Mouse (Mus musculus): ENCODE data around the gene Aars2. TPM values are rescaled to one million over a fixed set of nuclear protein-coding genes. Genes with fewer than 3 reads are reported as not detected.
A peak's percentile ranks its signal among the peaks of the same experiment; 100 is the strongest.

Aars2 gene
- polyA plus RNA-seq, 1 experiment from 2014 or later = 26.3 TPM

- peak; percentile 90 for ATAC-seq (ENCODE audit: low FRiP score, low TSS enrichment)
Measured at GRCm38 (mm10) chr17:45563655-45564530, 57.3 kb downstream of the Aars2 start, which contains the start of gene Slc35b2. Slc35b2 (plus strand) TSS chr17:45563874.

GRCm38 (mm10) chr17:45564531-45565084 is 58.0 kb downstream of the Aars2 start:
- no peak for ATAC-seq (ENCODE audit: low FRiP score, low TSS enrichment)
- peak overlapping the region; percentile 80 for H3K4me3 ChIP-seq (ENCODE audit: low read length)
- peak overlapping the region; percentile 87 for H3K27ac ChIP-seq (ENCODE audit: low read length)
- no peaks in the 10 kb centered on the region for H3K9me3 ChIP-seq (ENCODE audit: low read length)
- H3K4me1 ChIP-seq (ENCODE audit: insufficient read depth, low read length) = peaks cover 27% of the 10 kb centered on the region
- peak overlapping the region; percentile 94 for H3K4me2 ChIP-seq (replicated peaks; ENCODE audit: low read depth, low read length)
- no peaks in the 10 kb centered on the region for H3K27me3 ChIP-seq (ENCODE audit: insufficient read depth, low read length)
- WGBS = 8% methylated on average over 18 of the region's 18 CpGs
- H3K36me3 ChIP-seq (ENCODE audit: insufficient read depth, low read length) = peaks cover 32% of the 10 kb centered on the region
- H3K9ac ChIP-seq (replicated peaks; ENCODE audit: low read length) = peak overlapping the region; percentile 88

More at GRCm38 (mm10) chr17:45563655-45564530, 57.3 kb downstream of the Aars2 start, which contains the start of gene Slc35b2:
- peak within 1 kb of the TSS; percentile 88 for H3K9ac ChIP-seq (replicated peaks; ENCODE audit: low read length)
- peak within 1 kb of the TSS; percentile 80 for H3K4me3 ChIP-seq (ENCODE audit: low read length)
- no peaks in the 10 kb centered on the region for H3K27me3 ChIP-seq (ENCODE audit: insufficient read depth, low read length)
- H3K4me1 ChIP-seq (ENCODE audit: insufficient read depth, low read length) = peaks cover 20% of the 10 kb centered on the region
- peaks cover 25% of the 10 kb centered on the region for H3K36me3 ChIP-seq (ENCODE audit: insufficient read depth, low read length)
- under 1% methylated on average over 53 of the region's 61 CpGs for WGBS
- H3K27ac ChIP-seq (ENCODE audit: low read length) = peak within 1 kb of the TSS; percentile 87
- H3K4me2 ChIP-seq (replicated peaks; ENCODE audit: low read depth, low read length) = peak within 1 kb of the TSS; percentile 94
- H3K9me3 ChIP-seq (ENCODE audit: low read length) = no peaks in the 10 kb centered on the region

GRCm38 (mm10) chr17:45565103-45565502 is 58.5 kb downstream of the Aars2 start:
- Histone ChIP-seq H3K27ac (ENCODE audit: low read length) (0 out of 2 replicates have a peak overlapping the region, but pooled peaks have one; percentile 6), H3K4me3 (ENCODE audit: low read length) (peak overlapping the region; percentile 80), H3K27me3 (ENCODE audit: insufficient read depth, low read length) (no peaks in the 10 kb centered on the region), H3K9me3 (ENCODE audit: low read length) (no peaks in the 10 kb centered on the region), H3K4me2 (replicated peaks; ENCODE audit: low read depth, low read length) (peak overlapping the region; percentile 94), H3K9ac (replicated peaks; ENCODE audit: low read length) (peak overlapping the region; percentile 88), H3K36me3 (ENCODE audit: insufficient read depth, low read length) (peaks cover 37% of the 10 kb centered on the region), H3K4me1 (ENCODE audit: insufficient read depth, low read length) (peaks cover 32% of the 10 kb centered on the region)
- ATAC-seq (ENCODE audit: low FRiP score, low TSS enrichment) = no peak
- WGBS = 94% methylated on average over 11 of the region's 11 CpGs

GRCm38 (mm10) chr17:45566031-45566359 is 59.4 kb downstream of the Aars2 start:
- H3K4me3 ChIP-seq (ENCODE audit: low read length) = no peak overlapping the region
- ATAC-seq (ENCODE audit: low FRiP score, low TSS enrichment) = no peak
- no peak overlapping the region for H3K4me2 ChIP-seq (replicated peaks; ENCODE audit: low read depth, low read length)
- peaks cover 40% of the 10 kb centered on the region for H3K4me1 ChIP-seq (ENCODE audit: insufficient read depth, low read length)
- H3K9ac ChIP-seq (replicated peaks; ENCODE audit: low read length) = no peak overlapping the region
- no peak overlapping the region for H3K27ac ChIP-seq (ENCODE audit: low read length)
- WGBS = 72% methylated on average over 1 of the region's 1 CpGs
- no peaks in the 10 kb centered on the region for H3K27me3 ChIP-seq (ENCODE audit: insufficient read depth, low read length)
- H3K36me3 ChIP-seq (ENCODE audit: insufficient read depth, low read length) = peaks cover 46% of the 10 kb centered on the region
- H3K9me3 ChIP-seq (ENCODE audit: low read length) = no peaks in the 10 kb centered on the region

DNA sequence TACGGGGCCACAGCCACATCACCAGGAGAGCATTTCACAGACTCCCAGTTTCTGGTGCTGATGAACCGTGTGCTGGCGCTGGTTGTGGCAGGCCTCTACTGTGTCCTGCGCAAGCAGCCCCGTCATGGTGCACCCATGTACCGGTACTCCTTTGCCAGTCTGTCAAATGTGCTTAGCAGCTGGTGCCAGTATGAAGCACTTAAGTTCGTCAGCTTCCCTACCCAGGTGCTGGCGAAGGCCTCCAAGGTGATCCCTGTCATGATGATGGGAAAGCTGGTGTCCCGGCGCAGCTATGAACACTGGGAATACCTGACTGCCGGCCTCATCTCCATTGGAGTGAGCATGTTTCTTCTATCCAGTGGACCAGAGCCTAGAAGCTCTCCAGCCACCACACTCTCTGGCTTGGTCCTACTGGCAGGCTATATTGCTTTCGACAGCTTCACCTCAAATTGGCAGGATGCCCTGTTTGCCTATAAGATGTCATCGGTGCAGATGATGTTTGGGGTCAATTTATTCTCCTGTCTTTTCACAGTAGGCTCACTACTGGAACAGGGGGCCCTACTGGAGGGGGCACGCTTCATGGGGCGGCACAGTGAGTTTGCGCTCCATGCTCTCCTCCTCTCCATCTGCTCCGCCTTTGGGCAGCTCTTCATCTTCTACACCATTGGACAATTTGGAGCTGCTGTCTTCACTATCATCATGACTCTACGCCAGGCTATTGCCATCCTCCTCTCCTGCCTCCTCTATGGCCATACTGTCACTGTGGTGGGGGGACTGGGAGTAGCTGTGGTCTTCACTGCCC is 59.9 kb downstream of the Aars2 start:
- Histone ChIP-seq H3K9ac (replicated peaks; ENCODE audit: low read length) (peak overlapping the region; percentile 7; the same call in 1 of the 2 replicates), H3K4me1 (ENCODE audit: insufficient read depth, low read length) (peaks cover 46% of the 10 kb centered on the region), H3K27ac (ENCODE audit: low read length) (peak overlapping the region; percentile 20; the same call in 1 of the 2 replicates), H3K27me3 (ENCODE audit: insufficient read depth, low read length) (no peaks in the 10 kb centered on the region), H3K36me3 (ENCODE audit: insufficient read depth, low read length) (peaks cover 52% of the 10 kb centered on the region), H3K4me3 (ENCODE audit: low read length) (no peak overlapping the region), H3K9me3 (ENCODE audit: low read length) (no peaks in the 10 kb centered on the region), H3K4me2 (replicated peaks; ENCODE audit: low read depth, low read length) (no peak overlapping the region)
- WGBS = 65% methylated on average over 18 of the region's 18 CpGs
- ATAC-seq (ENCODE audit: low FRiP score, low TSS enrichment) = no peak

- H3K27me3 ChIP-seq (ENCODE audit: insufficient read depth, low read length) = no peaks in the 10 kb centered on the region
- H3K9ac ChIP-seq (replicated peaks; ENCODE audit: low read length) = peak overlapping the region; percentile 6; the same call in 1 of the 2 replicates
- no peaks in the 10 kb centered on the region for H3K9me3 ChIP-seq (ENCODE audit: low read length)
- no peak overlapping the region for H3K4me3 ChIP-seq (ENCODE audit: low read length)
- 26% methylated on average over 4 of the region's 4 CpGs for WGBS
- no peak overlapping the region for H3K4me2 ChIP-seq (replicated peaks; ENCODE audit: low read depth, low read length)
- peaks cover 53% of the 10 kb centered on the region for H3K36me3 ChIP-seq (ENCODE audit: insufficient read depth, low read length)
- ATAC-seq (ENCODE audit: low FRiP score, low TSS enrichment) = no peak
- H3K4me1 ChIP-seq (ENCODE audit: insufficient read depth, low read length) = peaks cover 50% of the 10 kb centered on the region
- peak overlapping the region; percentile 20; the same call in 1 of the 2 replicates for H3K27ac ChIP-seq (ENCODE audit: low read length)
Measured at GRCm38 (mm10) chr17:45567162-45567601, 60.5 kb downstream of the Aars2 start.

- Histone ChIP-seq H3K9me3 (ENCODE audit: low read length) (no peaks in the 10 kb centered on the region), H3K36me3 (ENCODE audit: insufficient read depth, low read length) (peaks cover 53% of the 10 kb centered on the region), H3K9ac (replicated peaks; ENCODE audit: low read length) (no peak overlapping the region), H3K27ac (ENCODE audit: low read length) (no peak overlapping the region), H3K4me3 (ENCODE audit: low read length) (no peak overlapping the region), H3K4me1 (ENCODE audit: insufficient read depth, low read length) (peaks cover 50% of the 10 kb centered on the region), H3K4me2 (replicated peaks; ENCODE audit: low read depth, low read length) (no peak overlapping the region), H3K27me3 (ENCODE audit: insufficient read depth, low read length) (no peaks in the 10 kb centered on the region)
- 83% methylated on average over 12 of the region's 12 CpGs for WGBS
- no peak for ATAC-seq (ENCODE audit: low FRiP score, low TSS enrichment)
Measured at GRCm38 (mm10) chr17:45568990-45569389, 62.3 kb downstream of the Aars2 start.

- peaks cover 53% of the 10 kb centered on the region for H3K36me3 ChIP-seq (ENCODE audit: insufficient read depth, low read length)
- no peaks in the 10 kb centered on the region for H3K27me3 ChIP-seq (ENCODE audit: insufficient read depth, low read length)
- no peak overlapping the region for H3K27ac ChIP-seq (ENCODE audit: low read length)
Measured at GRCm38 (mm10) chr17:45569999-45570398, 63.4 kb downstream of the Aars2 start.

More at GRCm38 (mm10) chr17:45569999-45570398, 63.4 kb downstream of the Aars2 start:
- WGBS = 85% methylated on average over 4 of the region's 4 CpGs
- no peak for ATAC-seq (ENCODE audit: low FRiP score, low TSS enrichment)
- Histone ChIP-seq H3K9ac (replicated peaks; ENCODE audit: low read length) (no peak overlapping the region), H3K4me1 (ENCODE audit: insufficient read depth, low read length) (peaks cover 54% of the 10 kb centered on the region), H3K4me3 (ENCODE audit: low read length) (no peak overlapping the region), H3K9me3 (ENCODE audit: low read length) (no peaks in the 10 kb centered on the region), H3K4me2 (replicated peaks; ENCODE audit: low read depth, low read length) (no peak overlapping the region)
